Comparison of ENCODE assay signal across 8 mouse cellular contexts in the genomic region with DNA sequence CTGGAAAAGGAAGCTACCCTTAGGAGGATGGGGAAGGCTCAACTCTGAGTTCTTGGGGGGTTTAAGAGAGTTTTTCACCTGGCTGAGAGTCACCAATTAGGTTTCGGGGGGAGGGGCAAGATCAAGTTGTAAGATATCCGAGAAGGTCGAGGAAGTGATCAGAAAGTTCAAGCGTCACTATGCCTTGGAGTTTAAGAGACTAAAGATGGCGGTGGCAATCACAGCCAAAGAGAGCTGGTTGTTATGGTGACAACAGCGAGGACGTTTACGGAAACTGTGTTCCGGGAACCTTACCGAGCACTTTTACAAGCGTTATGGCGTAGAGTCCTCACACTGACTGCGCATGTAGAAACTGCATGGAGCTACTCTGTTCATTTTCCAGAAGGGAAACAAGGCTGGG. TPM values are rescaled to one million over a fixed set of nuclear protein-coding genes. Genes with fewer than 3 reads are reported as not detected.
DNase-seq lines count a peak whose midpoint lies in the region; ATAC-seq lines count a peak whose summit lies in the region.

No protein-coding gene starts in this region.

- peaks cover 33% of the 10 kb centered on the region for H3K27me3 ChIP-seq in forebrain, embryonic 12.5 days
- H3K27me3 ChIP-seq in intestine, embryonic 14.5 days (replicated peaks; ENCODE audit: control insufficient read depth, insufficient read depth, low read length) = no peaks in the 10 kb centered on the region
- H3K27me3 ChIP-seq in lung, embryonic 16.5 days (ENCODE audit: control insufficient read depth, insufficient read depth, low read depth, low read length) = no peaks in the 10 kb centered on the region

- H3K9me3 ChIP-seq in forebrain, embryonic 12.5 days = no peaks in the 10 kb centered on the region
- no peaks in the 10 kb centered on the region for H3K9me3 ChIP-seq in intestine, embryonic 14.5 days (ENCODE audit: control insufficient read depth, low read length)
- H3K9me3 ChIP-seq in lung, embryonic 16.5 days (ENCODE audit: control insufficient read depth, low read length) = no peaks in the 10 kb centered on the region

- WGBS in forebrain, embryonic 12.5 days = 23% methylated on average over 13 of the region's 13 CpGs
- 16% methylated on average over 13 of the region's 13 CpGs for WGBS in intestine, embryonic 14.5 days
- WGBS in lung, embryonic 16.5 days = 12% methylated on average over 13 of the region's 13 CpGs

- peaks cover 31% of the 10 kb centered on the region for H3K4me1 ChIP-seq in forebrain, embryonic 12.5 days
- peaks cover 21% of the 10 kb centered on the region for H3K4me1 ChIP-seq in intestine, embryonic 14.5 days (replicated peaks; ENCODE audit: control insufficient read depth, insufficient read depth, low read length)
- H3K4me1 ChIP-seq in lung, embryonic 16.5 days (replicated peaks; ENCODE audit: control insufficient read depth, insufficient read depth, low read length) = peaks cover 8% of the 10 kb centered on the region

- no peak overlapping the region for H3K9ac ChIP-seq in forebrain, embryonic 12.5 days
- H3K9ac ChIP-seq in intestine, embryonic 14.5 days (ENCODE audit: low read length) = no peak overlapping the region
- H3K9ac ChIP-seq in lung, embryonic 16.5 days (ENCODE audit: low read length) = no peak overlapping the region

- peak overlapping the region; percentile 50 for H3K4me2 ChIP-seq in forebrain, embryonic 12.5 days
- peak overlapping the region; percentile 36 for H3K4me2 ChIP-seq in intestine, embryonic 14.5 days (ENCODE audit: low read length)
- peak overlapping the region; percentile 16; the same call in 1 of the 2 replicates for H3K4me2 ChIP-seq in lung, embryonic 16.5 days (ENCODE audit: low read depth, low read length)

- DNase-seq in adrenal gland, postnatal 10 days = peak; percentile 38
- DNase-seq in adrenal gland, adult 18-20 months (ENCODE audit: low spot score in 2 of 2) = no peak
- DNase-seq in B cell, adult 2 months = peak; percentile 6 to 18
- DNase-seq in intestine, embryonic 14.5 days (ENCODE audit: low spot score) = no peak
- peak; percentile 15 to 44 for DNase-seq in right cerebral cortex, adult 2 months (ENCODE audit: low spot score in 2 of 2)
- no peak for DNase-seq in ovary, postnatal 36 days (ENCODE audit: low spot score)

- ATAC-seq in forebrain, embryonic 12.5 days (ENCODE audit: low FRiP score) = peak; percentile 25; the same call in 1 of the 2 replicates
- ATAC-seq in intestine, embryonic 14.5 days (replicated peaks; ENCODE audit: low FRiP score, low TSS enrichment, low read depth) = no peak
- ATAC-seq in lung, embryonic 16.5 days (ENCODE audit: low read depth) = peak; percentile 29; the same call in 1 of the 2 replicates

- no peaks in the 10 kb centered on the region for H3K36me3 ChIP-seq in forebrain, embryonic 12.5 days (replicated peaks)
- H3K36me3 ChIP-seq in intestine, embryonic 14.5 days (ENCODE audit: control insufficient read depth, insufficient read depth, low read length) = no peaks in the 10 kb centered on the region
- H3K36me3 ChIP-seq in lung, embryonic 16.5 days (ENCODE audit: control insufficient read depth, insufficient read depth, low read length) = no peaks in the 10 kb centered on the region

- H3K4me3 ChIP-seq in forebrain, embryonic 12.5 days (replicated peaks) = peak overlapping the region; percentile 23
- no peak overlapping the region for H3K4me3 ChIP-seq in intestine, embryonic 14.5 days (ENCODE audit: low read depth, low read length)
- H3K4me3 ChIP-seq in lung, embryonic 16.5 days (ENCODE audit: low read length) = no peak overlapping the region; the same call in 1 of the 2 replicates

- peak overlapping the region; percentile 91 for H3K27ac ChIP-seq in forebrain, embryonic 12.5 days
- peak overlapping the region; percentile 43; the same call in 1 of the 2 replicates for H3K27ac ChIP-seq in intestine, embryonic 14.5 days (ENCODE audit: low read depth)
- H3K27ac ChIP-seq in lung, embryonic 16.5 days (ENCODE audit: low read length) = no peak overlapping the region

RNA-seq across cellular contexts. Expression of gene Tnrc6a, which starts 39.0 kb away (rescaled TPM):
- total RNA-seq in adrenal gland, postnatal 10 days (2021) = 10 to 100 TPM; 32.9 to 57.8 TPM
- 10 to 100 TPM; 39.7 to 45.9 TPM for total RNA-seq in adrenal gland, adult 18-20 months (2021)
- polyA plus RNA-seq in forebrain, embryonic 12.5 days (2016; fragmentation: Nextera tagmentation; extraction: Ambion mirVana) = 75.3 and 76.5 TPM in 2 replicates
- polyA plus RNA-seq in intestine, embryonic 14.5 days (2014; fragmentation: Nextera tagmentation; extraction: Ambion mirVana) = 54.5 and 56.0 TPM in 2 replicates
- polyA plus RNA-seq in lung, embryonic 16.5 days (2015; fragmentation: Nextera tagmentation; extraction: Ambion mirVana) = 41.9 and 43.8 TPM in 2 replicates

Comparison
In these comparisons a context has a peak if more than half of its experiments do, and no peak if none do; other contexts are left out.
1. DNase-seq: peak in adrenal gland, postnatal 10 days (single experiment), B cell, adult 2 months (2 of 2) and right cerebral cortex, adult 2 months (2 of 2); none in adrenal gland, adult 18-20 months (0 of 2), intestine, embryonic 14.5 days (single experiment) and ovary, postnatal 36 days (single experiment).
2. Peak in every context shown above with its lines, with median percentiles within 50 percentile points of each other: H3K4me2 ChIP-seq.